Mouse (Mus musculus) small intestine, adult 2 months (tissue): ENCODE results near the gene Ifnar2. TPM values are rescaled to one million over a fixed set of nuclear protein-coding genes. Genes with fewer than 3 reads are reported as not detected.

ENCODE experiments used
- H3K27ac ChIP-seq: fragments of 200-500 bp; 2 replicates; pipeline ENCODE4 v1.5.1; 2012; ENCODE audit warnings: low read depth, low read length, control low read depth, inconsistent platforms; ENCODE audit not compliant: insufficient read depth
- H3K27me3 ChIP-seq: fragments of 200-500 bp; 2 replicates; pipeline ENCODE4 v1.6.1; 2012; ENCODE audit warnings: mild to moderate bottlenecking, moderate library complexity, low read length, inconsistent platforms; ENCODE audit not compliant: control insufficient read depth, insufficient read depth
- H3K36me3 ChIP-seq: fragments of 200-500 bp; 2 replicates; pipeline ENCODE4 v1.6.1; 2012; ENCODE audit warnings: mild to moderate bottlenecking, low read length, control low read depth, inconsistent platforms; ENCODE audit not compliant: control insufficient read depth, insufficient read depth
- H3K4me1 ChIP-seq: fragments of 200-500 bp; 2 replicates; pipeline ENCODE4 v1.6.1; 2012; ENCODE audit warnings: low read length, inconsistent platforms, mixed read lengths; ENCODE audit not compliant: control insufficient read depth, insufficient read depth, insufficient read length
- H3K4me3 ChIP-seq: fragments of 200-500 bp; 2 replicates; pipeline ENCODE4 v1.5.1; 2012; ENCODE audit warnings: low read depth, mild to moderate bottlenecking, control low read depth, inconsistent platforms, low read length, moderate library complexity
- CTCF ChIP-seq: fragments of 200-500 bp; IDR thresholded peaks from 2 replicates; pipeline ENCODE4 v1.5.1; 2012; ENCODE audit warnings: low read depth, mild to moderate bottlenecking, control low read depth, inconsistent platforms, low read length, moderate library complexity, mixed read lengths; ENCODE audit not compliant: insufficient replicate concordance, insufficient read length; ENCODE audit errors: extremely low read depth
- POLR2A ChIP-seq: fragments of 200-500 bp; IDR thresholded peaks from 2 replicates; pipeline ENCODE4 v1.6.1; 2012; ENCODE audit warnings: low read depth, mild to moderate bottlenecking, control low read depth, inconsistent platforms, low read length, moderate library complexity
- WGBS: fragments of 180-500 bp; shearing (Covaris S2); methylation state at CpG from one replicate; pipeline ENCODE4 v1.1.7; 2018; 5-methylcytosine and 5-hydroxymethylcytosine counted together
- polyA plus RNA-seq: library from polyadenylated mRNA; depleted of rRNA; stranded (reverse); fragments of >200 nt; gene quantifications from 2 replicates; pipeline ENCODE4 v1.2.3, GENCODE M21; 2012

The Ifnar2 gene
- polyA plus RNA-seq, 1 experiment = 25.3 TPM

DNA sequence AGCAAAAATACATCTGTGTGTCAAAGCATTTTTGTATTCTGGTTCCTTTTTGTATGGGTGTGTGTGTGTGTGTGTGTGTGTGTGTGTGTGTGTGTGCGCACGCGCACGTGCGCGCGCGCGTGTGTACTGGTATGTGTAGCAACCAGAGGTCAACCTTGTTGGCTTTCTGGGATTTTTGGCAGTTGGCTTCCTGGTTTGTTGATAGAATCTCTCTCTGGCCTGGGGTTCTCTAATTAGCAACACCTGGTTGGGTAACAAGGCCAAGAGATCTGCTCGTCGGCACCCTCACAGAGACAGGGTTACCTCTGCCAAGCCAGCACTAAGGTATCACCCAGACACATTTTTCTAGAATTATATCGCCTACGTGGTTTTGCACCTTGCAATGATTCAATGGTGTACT lies 13.1 kb upstream of the Ifnar2 start:
- no peak overlapping the region; the same call in 1 of the 2 replicates for H3K27ac ChIP-seq
- TF ChIP-seq CTCF (no peak), POLR2A (no peak)
- 72% methylated on average over 13 of the region's 13 CpGs for WGBS

DNA sequence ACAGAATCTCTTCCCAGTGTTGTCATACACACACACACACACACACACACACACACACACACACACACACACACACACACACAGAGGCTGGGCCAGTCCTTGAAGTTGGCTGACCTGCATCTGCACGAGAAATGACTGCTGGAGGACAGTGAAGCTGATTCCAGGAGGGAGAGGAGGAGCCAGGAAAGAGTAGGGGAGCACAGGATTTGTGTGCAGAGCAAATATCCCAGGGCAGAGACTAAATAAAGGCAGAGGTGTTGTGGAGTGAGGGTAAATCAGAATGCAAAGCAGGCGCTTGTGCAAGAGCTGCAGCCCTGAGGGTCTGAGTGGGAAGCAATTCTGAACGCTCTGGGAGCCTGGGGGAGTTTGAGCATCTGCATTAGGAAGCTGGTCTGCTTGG lies 12.4 kb upstream of the Ifnar2 start:
- no peaks in the 10 kb centered on the region for H3K27me3 ChIP-seq
- no peak overlapping the region for H3K27ac ChIP-seq
- TF ChIP-seq CTCF (no peak), POLR2A (no peak)
- 75% methylated on average over 3 of the region's 3 CpGs for WGBS
- no peak overlapping the region for H3K4me3 ChIP-seq
- no peaks in the 10 kb centered on the region for H3K36me3 ChIP-seq
- no peaks in the 10 kb centered on the region; the same call in 1 of the 2 replicates for H3K4me1 ChIP-seq

More for the DNA sequence above, 13.1 kb upstream of the Ifnar2 start:
- Histone ChIP-seq H3K36me3 (no peaks in the 10 kb centered on the region), H3K4me3 (no peak overlapping the region), H3K27me3 (no peaks in the 10 kb centered on the region), H3K4me1 (no peaks in the 10 kb centered on the region; the same call in 1 of the 2 replicates)

DNA sequence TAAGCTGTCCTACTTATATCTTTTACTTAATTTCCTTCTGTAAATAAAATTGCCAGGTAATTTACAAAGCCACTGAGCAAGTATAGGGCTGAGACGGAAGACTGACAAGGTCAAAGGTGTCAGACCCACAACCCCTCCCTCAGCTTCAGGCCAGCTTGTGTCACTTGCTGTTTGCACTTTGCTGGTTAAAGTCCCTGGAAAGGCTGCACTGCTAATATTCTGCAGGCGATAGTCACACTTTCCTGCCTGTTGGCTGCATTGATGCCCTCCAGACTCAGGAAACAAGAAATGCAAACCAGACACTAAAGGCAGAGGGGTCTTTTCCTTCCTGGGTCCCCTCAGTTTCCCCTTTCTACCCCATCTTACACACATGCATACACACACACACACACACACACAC lies 10.6 kb upstream of the Ifnar2 start:
- TF ChIP-seq POLR2A (no peak), CTCF (no peak)
- H3K27me3 ChIP-seq = no peaks in the 10 kb centered on the region
- 51% methylated on average over 2 of the region's 2 CpGs for WGBS
- H3K4me3 ChIP-seq = no peak overlapping the region
- H3K36me3 ChIP-seq = no peaks in the 10 kb centered on the region
- no peaks in the 10 kb centered on the region for H3K4me1 ChIP-seq
- H3K27ac ChIP-seq = no peak overlapping the region

DNA sequence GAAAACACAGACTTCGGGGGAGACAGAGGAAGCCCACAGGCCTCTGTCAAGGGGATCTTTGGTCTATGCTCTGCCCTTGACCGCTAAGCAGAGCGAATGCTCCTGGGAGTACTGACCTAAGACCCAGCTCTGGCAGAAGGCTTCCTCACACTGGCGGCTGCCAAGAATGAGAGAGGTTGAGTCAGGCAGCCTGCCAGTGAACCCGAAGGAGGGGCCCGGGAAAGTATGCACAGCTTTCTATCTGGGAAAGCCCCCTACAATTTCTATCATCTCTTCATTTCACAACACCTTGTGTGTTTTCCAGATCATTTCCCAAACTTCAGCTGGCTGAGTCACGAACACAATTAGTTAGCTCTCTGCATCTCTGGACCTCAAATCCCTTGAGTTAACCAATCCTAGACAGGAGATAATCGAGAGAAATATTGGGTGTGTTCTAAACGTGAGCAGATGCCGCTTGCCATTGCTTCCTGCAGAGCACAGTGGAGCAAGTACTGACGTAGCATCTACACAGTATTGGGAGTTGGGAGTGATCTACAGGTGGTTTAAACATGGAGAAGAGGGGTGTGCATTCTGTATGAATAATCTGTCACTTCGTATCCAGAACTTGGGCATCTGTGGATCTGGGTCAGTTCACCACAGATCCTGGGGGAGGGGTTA lies 9.8 kb upstream of the Ifnar2 start:
- peak overlapping the region; percentile 53 for H3K27ac ChIP-seq
- 40% methylated on average over 12 of the region's 12 CpGs for WGBS
- no peaks in the 10 kb centered on the region for H3K4me1 ChIP-seq
- TF ChIP-seq POLR2A (no peak), CTCF (no peak)
- no peaks in the 10 kb centered on the region for H3K27me3 ChIP-seq
- H3K4me3 ChIP-seq = no peak overlapping the region
- no peaks in the 10 kb centered on the region for H3K36me3 ChIP-seq

DNA sequence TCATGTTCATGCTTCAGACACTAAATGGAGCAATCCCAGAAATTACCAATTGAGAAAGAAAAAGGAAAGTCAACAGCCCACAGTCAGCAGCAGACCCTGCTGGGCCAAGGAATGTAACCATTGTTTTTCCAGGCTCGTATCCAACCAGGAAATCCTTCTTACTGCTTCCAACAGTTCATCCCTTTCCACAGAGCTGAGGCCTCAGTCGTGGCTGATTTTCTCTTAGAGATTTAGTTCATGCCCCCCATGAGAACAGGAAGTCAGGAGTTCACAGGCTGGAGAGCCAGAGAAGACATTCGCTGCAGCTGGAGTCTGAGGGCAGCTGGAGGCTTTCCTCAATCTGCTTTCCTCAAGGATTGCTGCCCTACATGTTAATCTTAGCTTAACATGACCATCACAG lies 9.1 kb upstream of the Ifnar2 start:
- 25% methylated on average over 3 of the region's 3 CpGs for WGBS
- H3K36me3 ChIP-seq = no peaks in the 10 kb centered on the region
- TF ChIP-seq POLR2A (no peak), CTCF (no peak)
- H3K4me1 ChIP-seq = no peaks in the 10 kb centered on the region
- H3K4me3 ChIP-seq = no peak overlapping the region
- no peaks in the 10 kb centered on the region for H3K27me3 ChIP-seq
- peak overlapping the region; percentile 53; the same call in 1 of the 2 replicates for H3K27ac ChIP-seq

DNA sequence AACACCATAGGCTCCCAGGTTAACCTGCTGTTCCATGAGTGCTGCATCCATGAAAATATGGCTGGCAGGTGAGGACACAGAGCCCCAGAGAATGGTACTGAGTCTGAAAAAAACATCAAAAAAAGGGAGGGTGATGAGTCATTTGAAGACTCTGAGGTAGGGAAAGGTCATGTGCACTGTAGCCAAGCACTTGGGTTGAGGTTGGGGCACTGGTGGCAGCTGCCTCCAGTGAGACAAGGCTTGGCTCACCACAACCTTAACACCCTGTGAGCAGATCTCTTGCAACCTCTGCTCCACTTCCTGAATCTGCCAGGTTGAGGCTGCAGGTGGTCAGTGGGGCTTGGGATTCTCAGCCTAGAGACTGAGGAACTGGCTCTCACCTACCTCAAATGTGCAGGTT lies 6.0 kb upstream of the Ifnar2 start:
- no peaks in the 10 kb centered on the region for H3K36me3 ChIP-seq
- H3K4me3 ChIP-seq = no peak overlapping the region
- no peak for TF ChIP-seq POLR2A
- no peak for TF ChIP-seq CTCF
- no peak overlapping the region for H3K27ac ChIP-seq
- no peaks in the 10 kb centered on the region for H3K27me3 ChIP-seq
- no peaks in the 10 kb centered on the region for H3K4me1 ChIP-seq

DNA sequence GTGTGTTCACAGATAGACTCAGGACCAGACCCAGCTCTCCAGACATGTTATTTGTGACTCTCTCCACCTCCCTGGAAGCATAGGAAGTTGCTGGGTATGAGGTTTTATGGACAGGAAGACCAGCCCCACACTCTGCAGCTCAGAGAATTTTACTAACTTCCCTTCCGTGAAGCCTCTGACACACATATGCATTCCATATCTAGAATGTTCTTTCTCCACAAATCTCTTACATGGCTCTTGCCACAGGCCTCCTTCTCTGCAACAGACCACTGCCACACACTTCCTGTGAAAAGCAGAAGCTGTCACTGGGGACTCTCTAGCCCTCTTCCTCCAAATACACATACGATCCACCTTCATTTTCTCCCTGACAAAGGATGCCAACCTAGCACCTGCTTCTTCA lies 5.5 kb upstream of the Ifnar2 start:
- Histone ChIP-seq H3K4me3 (no peak overlapping the region), H3K27ac (no peak overlapping the region), H3K27me3 (no peaks in the 10 kb centered on the region), H3K4me1 (no peaks in the 10 kb centered on the region), H3K36me3 (no peaks in the 10 kb centered on the region)
- TF ChIP-seq CTCF = no peak
- no peak for TF ChIP-seq POLR2A
- WGBS = 80% methylated on average over 2 of the region's 2 CpGs
